Mouse (Mus musculus) liver, postnatal 0 days (tissue): ENCODE results near the gene Rapgef4.

Experiments
- CTCF ChIP-seq: sonication (generic); IDR thresholded peaks from 2 replicates; pipeline ENCODE4 v1.5.1; 2016; ENCODE audit warnings: antibody characterized with exemption, low read depth
- EP300 ChIP-seq: IDR thresholded peaks from 2 replicates; pipeline ENCODE4 v1.6.1; 2016; ENCODE audit warnings: antibody characterized with exemption, low read depth, mild to moderate bottlenecking

DNA sequence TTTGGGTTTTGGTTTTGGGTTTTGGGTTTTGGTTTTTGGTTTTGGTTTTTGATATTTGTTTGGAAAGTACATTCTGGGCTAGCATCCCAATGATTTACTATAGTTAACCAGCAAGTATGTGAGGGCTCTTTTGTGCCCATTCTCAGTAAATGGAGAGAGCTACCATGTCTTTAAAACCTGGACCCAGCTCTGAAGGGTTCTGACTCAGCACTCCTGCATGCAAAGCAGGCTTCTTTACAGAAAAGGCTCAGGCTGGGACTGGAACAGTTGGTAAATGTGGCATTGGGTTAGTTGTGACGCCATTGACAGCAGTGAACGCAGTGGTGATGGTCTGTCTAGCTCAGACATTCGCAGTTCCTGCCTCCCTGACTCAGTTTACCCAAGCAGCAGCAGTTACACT lies 236.3 kb downstream of the Rapgef4 start:
- TF ChIP-seq CTCF: no peak
- no peak for TF ChIP-seq EP300
